Mouse (Mus musculus) central nervous system, embryonic 14 days (tissue): Measurements from ENCODE around the gene Calhm5. TPM values are rescaled to one million over a fixed set of nuclear protein-coding genes. Genes with fewer than 3 reads are reported as not detected.

Experiments used
- polyA plus RNA-seq: library from polyadenylated mRNA; depleted of rRNA; stranded (reverse); fragments of >200 nt; gene quantifications from 2 replicates; pipeline ENCODE4 v1.2.3, GENCODE M21; 2012; rRNA removed

Calhm5 gene
- polyA plus RNA-seq: 0.18 and 0.34 TPM in 2 replicates

GRCm38 (mm10) chr10:34096418-34096883, at the start of gene Calhm5:
Gene Calhm5, minus strand, starts transcription at chr10:34096519.

GRCm38 (mm10) chr10:34127392-34128378, 31.4 kb upstream of the Calhm5 start, which contains the start of gene Calhm6:
Gene Calhm6, minus strand, starts transcription at chr10:34127984.

GRCm38 (mm10) chr10:34044210-34044609, 52.1 kb downstream of the Calhm5 start, which contains the start of gene Calhm4:
Gene Calhm4, minus strand, starts transcription at chr10:34044310.

Other genes with a start within 250 kb of the Calhm5 start
- gene Sult3a1, start 238.8 kb downstream of the Calhm5 start, polyA plus RNA-seq: not detected in 2 replicates
- gene Rsph4a, start 191.4 kb downstream of the Calhm5 start, polyA plus RNA-seq: 0.66 and 0.74 TPM in 2 replicates
- 16.4 and 17.0 TPM in 2 replicates for gene Zup1, start 145.2 kb downstream of the Calhm5 start, polyA plus RNA-seq
- gene Rwdd1, start 76.9 kb downstream of the Calhm5 start, polyA plus RNA-seq: 84.7 and 102 TPM in 2 replicates
- not detected in 2 replicates for gene Trappc3l, start 58.9 kb downstream of the Calhm5 start, polyA plus RNA-seq
- 0.01 TPM in 1 of 2 replicates, not detected in the other for gene Calhm4, start 52.2 kb downstream of the Calhm5 start, polyA plus RNA-seq
- 0.50 and 1.2 TPM in 2 replicates for gene Calhm6, start 31.5 kb upstream of the Calhm5 start, polyA plus RNA-seq
- 6.3 and 13.6 TPM in 2 replicates for gene Dse, start 111.2 kb upstream of the Calhm5 start, polyA plus RNA-seq
- 62.2 and 64.8 TPM in 2 replicates for gene Tspyl1, start 185.7 kb upstream of the Calhm5 start, polyA plus RNA-seq
- 136 and 138 TPM in 2 replicates for gene Tspyl4, start 200.9 kb upstream of the Calhm5 start, polyA plus RNA-seq